ENCODE assay signal across 14 mouse cellular contexts in genomic region chr15:99631618-99632017, GRCm38 (mm10). TPM values are rescaled to one million over a fixed set of nuclear protein-coding genes. Genes with fewer than 3 reads are reported as not detected.
DNase-seq lines count a peak whose midpoint lies in the region; TF ChIP-seq lines count a peak whose summit lies in the region.
"Had no signal": no experiment of that assay in that cellular context is flagged by ENCODE, and none has a peak within 500 bp of the region (broad histone marks: within the 10 kb centered on the region; RNA-seq: fewer than 3 reads in every experiment).

No protein-coding gene starts in this region.

- peak; percentile 31; the same call in 1 of the 2 replicates for TF ChIP-seq CTCF in brain, embryonic 14.5 days (IDR thresholded peaks at IDR 0.05; ENCODE audit: borderline replicate concordance, extremely low read depth, insufficient read depth, insufficient read length)

- peak; percentile 49 for DNase-seq in embryo, embryonic 10.5 days (ENCODE audit: low spot score)
- DNase-seq in embryo, embryonic 11 days: no peak
- peak; percentile 33 for DNase-seq in lung, postnatal 36 days
- DNase-seq in lung, postnatal 25 days (ENCODE audit: low spot score): no peak
- DNase-seq in brain, embryonic 14.5 days (ENCODE audit: low read depth): no peak
- peak; percentile 32 for DNase-seq in thymus, postnatal 14 days
- DNase-seq in kidney, adult 9 months: no peak
- DNase-seq in cerebellum, postnatal 14 days: no peak
- DNase-seq: adrenal gland, postnatal 25 days; cerebellum, postnatal 25 days; gastrocnemius, postnatal 25 days; kidney, postnatal 25 days; spleen, adult 18-20 months had no signal

- no peak for TF ChIP-seq POLR2A in brain, embryonic 14.5 days (IDR thresholded peaks at IDR 0.05; ENCODE audit: borderline replicate concordance, extremely low read depth, insufficient read depth, insufficient read length, poor library complexity, severe bottlenecking)

RNA-seq across cellular contexts. Expression of gene Racgap1, which starts 19.8 kb away (rescaled TPM):
- 83.0 and 118 TPM in 2 replicates for polyA plus RNA-seq in brain, embryonic 14.5 days (2012; rRNA removed)

RNA-seq across cellular contexts. Expression of gene Aqp6, which starts 30.4 kb away (rescaled TPM):
- polyA plus RNA-seq in brain, embryonic 14.5 days (2012; rRNA removed): 2.8 and 4.4 TPM in 2 replicates
- polyA plus RNA-seq: limb, embryonic 12.5 days had no signal

RNA-seq across cellular contexts. Expression of gene Asic1, which starts 38.5 kb away (rescaled TPM):
- polyA plus RNA-seq in brain, embryonic 14.5 days (2012; rRNA removed): 81.2 and 114 TPM in 2 replicates

RNA-seq across cellular contexts. Expression of gene Aqp5, which starts 41.0 kb away (rescaled TPM):
- polyA plus RNA-seq in brain, embryonic 14.5 days (2012; rRNA removed): 1.1 and 1.7 TPM in 2 replicates
- polyA plus RNA-seq: limb, embryonic 12.5 days had no signal

RNA-seq across cellular contexts. Expression of gene Aqp2, which starts 52.8 kb away (rescaled TPM):
- polyA plus RNA-seq in brain, embryonic 14.5 days (2012; rRNA removed): 0.07 and 0.08 TPM in 2 replicates
- polyA plus RNA-seq: limb, embryonic 12.5 days had no signal

Comparison
In these comparisons a context has a peak if more than half of its experiments do, and no peak if none do; other contexts are left out.
1. DNase-seq: peak in embryo, embryonic 10.5 days (single experiment), lung, postnatal 36 days (single experiment) and thymus, postnatal 14 days (single experiment); none in embryo, embryonic 11 days (single experiment), lung, postnatal 25 days (single experiment), brain, embryonic 14.5 days (single experiment), kidney, adult 9 months (single experiment) and cerebellum, postnatal 14 days (0 of 2).